Mouse (Mus musculus): ENCODE data around the gene Acvr1c.

The Acvr1c gene

DNA sequence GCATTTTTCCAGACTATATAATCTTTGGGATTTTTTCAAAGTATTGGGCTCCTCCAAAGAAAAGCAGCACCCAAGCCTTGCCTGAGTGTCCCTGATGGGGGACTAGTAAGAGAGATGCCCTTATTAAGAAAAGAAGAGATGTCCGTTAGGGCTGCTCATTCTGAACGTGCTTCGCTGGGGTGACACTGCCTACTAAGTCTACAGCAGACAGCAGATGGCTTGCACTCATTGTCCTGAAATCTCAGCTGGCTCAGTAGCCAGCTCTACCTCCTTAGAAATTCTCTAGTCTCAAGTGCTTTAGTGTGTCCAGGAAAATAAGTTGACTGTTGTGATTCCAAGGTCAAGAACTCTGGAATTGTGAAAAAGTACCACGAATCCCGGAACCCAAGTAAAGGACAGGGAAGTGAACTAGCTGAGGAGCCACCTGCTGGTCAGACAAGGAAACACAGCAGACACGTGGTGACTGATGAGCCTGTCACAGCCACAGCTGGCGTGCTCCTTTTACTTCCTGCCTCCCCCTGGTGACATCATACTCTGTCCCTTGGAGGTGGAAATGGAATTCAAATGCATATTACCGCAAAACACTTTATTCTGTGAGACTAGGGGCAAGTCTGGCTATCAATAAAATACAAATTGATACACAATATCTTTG is 75.3 kb downstream of the Acvr1c start:
- peak; percentile 64 for DNase-seq (ENCODE audit: low spot score)

GRCm38 (mm10) chr2:58281046-58281445 is 76.6 kb downstream of the Acvr1c start:
- no peak for DNase-seq (ENCODE audit: low spot score)

GRCm38 (mm10) chr2:58279163-58279562 is 78.5 kb downstream of the Acvr1c start:
- DNase-seq (ENCODE audit: low spot score) = no peak

DNA sequence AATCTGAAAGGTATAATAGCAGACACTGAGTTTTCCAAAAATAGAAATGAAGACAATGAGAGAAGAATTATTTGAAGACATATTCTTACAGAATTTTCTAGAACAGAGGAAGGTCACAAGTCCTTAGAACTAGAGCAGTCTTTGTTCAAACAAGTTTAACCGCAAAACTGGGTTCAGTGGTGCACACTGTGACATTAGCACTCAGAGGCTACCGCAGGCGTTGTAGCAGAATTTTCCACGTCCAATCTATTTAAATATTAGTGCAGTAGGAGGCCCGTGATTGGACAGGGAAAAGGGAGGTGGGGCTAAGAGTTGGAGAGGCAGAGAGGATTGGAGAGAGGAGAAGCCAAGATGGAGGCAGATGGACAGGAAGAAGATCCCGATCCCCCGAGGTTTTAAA is 81.2 kb downstream of the Acvr1c start:
- no peak for DNase-seq (ENCODE audit: low spot score)

- DNase-seq (ENCODE audit: low spot score) = no peak
Observed at GRCm38 (mm10) chr2:58240639-58241038, 117.1 kb downstream of the Acvr1c start.

- DNase-seq (ENCODE audit: low spot score) = no peak
Observed at GRCm38 (mm10) chr2:58237487-58237886, 120.2 kb downstream of the Acvr1c start.

Data from layer of hippocampus, adult 11-12 months (tissue).